Mouse (Mus musculus) right cerebral cortex, postnatal 10 days (tissue): ENCODE measurements at regions not wholly inside any gene's neighbourhood (a gene's known extent, or its start where the extent isn't known, plus 50 kb on each side); places are given as distances from the start of the nearest gene placed in this dataset.

Experiments
- DNase-seq, 2 experiments: peaks; one replicate each; pipeline ENCODE4 v3.0.0; 2021; ENCODE audit warnings: low spot score in 2 of 2

GRCm38 (mm10) chr6:117330198-117330597 lies 161.9 kb downstream of the Cxcl12 start:
- no peak for DNase-seq

GRCm38 (mm10) chr6:117330726-117331360 lies 162.5 kb downstream of the Cxcl12 start:
- no peak for DNase-seq

DNA sequence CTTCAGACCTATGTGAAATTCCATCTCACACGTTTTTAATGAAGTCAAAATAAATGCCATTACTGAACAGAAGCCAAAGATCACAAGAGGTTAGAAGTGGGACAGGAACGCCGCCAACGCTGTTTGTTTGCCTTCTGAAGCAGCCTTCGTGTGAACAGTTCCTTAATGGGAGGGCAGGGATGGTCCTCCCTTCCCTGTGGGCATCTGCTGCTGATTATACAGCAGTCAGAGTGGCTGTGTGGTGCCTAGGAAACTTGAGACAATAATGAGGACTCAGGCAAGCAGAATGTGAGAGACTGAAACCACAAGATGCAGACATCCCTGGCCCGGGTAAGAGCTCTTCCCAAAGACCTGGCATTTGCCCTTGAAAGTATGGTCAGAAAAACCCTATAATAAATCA lies 164.3 kb downstream of the Cxcl12 start:
- DNase-seq: no peak

DNA sequence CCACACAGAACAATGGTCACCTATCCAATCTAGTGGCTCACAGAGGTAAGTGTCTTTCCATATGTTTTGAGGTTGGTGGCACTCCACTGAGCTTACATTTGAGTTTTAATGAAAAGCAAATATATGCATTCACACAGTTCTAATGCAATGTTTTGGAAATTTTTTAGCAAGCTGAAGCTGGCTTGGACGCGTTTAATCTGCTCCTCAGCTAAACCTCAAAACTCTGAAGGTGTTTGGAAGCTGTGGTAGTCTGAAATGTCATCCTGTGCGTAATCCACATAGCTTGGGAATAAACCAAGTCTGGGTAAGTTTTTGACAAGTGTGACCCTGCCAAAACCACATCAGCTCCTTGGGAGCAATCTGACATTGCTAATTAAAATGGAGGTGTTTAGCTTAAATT lies 173.8 kb downstream of the Cxcl12 start:
- no peak for DNase-seq

DNA sequence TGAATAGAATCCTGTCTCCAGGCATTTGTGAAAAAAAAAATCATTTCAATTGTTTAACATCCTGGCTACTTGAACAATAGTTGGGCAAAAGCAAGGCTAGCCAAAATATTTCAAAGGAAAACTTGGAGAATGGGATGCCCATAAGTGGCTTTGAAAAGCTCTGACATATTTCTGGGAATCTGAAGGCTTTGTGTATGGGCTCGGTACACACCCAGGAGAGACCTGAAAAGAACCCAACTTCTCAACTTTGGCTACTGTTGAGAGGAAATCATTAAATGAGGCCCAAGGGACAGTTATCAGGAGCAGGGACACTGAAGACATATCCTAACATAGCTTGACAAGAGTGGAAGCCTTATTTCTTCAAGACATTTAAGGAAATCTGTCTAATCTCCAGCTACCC lies 179.0 kb downstream of the Cxcl12 start:
- no peak for DNase-seq

GRCm38 (mm10) chr6:117351846-117352245 lies 183.5 kb downstream of the Cxcl12 start:
- DNase-seq: no peak

- no peak for DNase-seq
These were observed 184.8 kb downstream of the Cxcl12 start for GRCm38 (mm10) chr6:117353091-117353490.

DNA sequence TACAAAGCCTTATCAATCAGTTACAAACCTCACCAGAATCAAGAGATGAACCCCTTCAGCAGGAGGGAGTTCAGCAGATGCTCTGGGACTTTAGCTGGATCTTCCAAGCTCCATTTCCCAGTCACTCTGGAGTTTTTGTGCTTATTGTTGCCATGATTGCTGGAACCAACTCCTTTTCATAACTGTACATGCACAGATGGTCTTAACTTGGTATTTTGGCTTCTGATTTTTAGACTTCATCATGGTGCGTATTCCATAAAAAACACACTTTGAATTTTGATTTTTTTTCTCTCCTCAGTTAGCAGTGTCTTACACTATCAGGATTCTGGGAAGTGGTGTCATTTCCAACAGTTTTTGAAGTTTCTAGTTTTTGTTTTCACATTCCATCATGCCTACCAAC lies 187.8 kb downstream of the Cxcl12 start:
- DNase-seq: peak in 1 of 2 experiments; percentile 32

- no peak for DNase-seq
These were observed 191.1 kb downstream of the Cxcl12 start for GRCm38 (mm10) chr6:117359401-117359800.

- no peak for DNase-seq
These were observed 198.2 kb downstream of the Cxcl12 start for GRCm38 (mm10) chr6:117366563-117366962.

DNA sequence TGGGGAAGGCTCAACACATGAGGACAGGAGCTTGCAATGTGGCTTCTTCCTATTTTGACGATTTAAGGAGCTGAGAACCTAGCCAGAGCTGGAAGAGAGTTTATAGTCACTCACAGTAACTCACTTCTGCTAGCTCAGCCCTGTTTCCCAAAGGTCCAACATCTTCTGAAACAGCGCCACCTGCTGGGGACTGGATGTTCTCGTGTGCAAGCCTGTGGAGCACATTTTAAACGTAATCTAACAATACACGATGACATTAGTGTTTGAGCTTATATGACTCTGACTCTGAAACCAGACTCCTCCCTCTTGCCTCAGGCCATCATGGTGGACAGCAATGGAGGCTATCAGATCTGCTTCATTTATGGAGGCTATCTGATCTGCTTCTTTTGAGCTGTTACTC lies 207.7 kb downstream of the Cxcl12 start:
- DNase-seq: no peak

DNA sequence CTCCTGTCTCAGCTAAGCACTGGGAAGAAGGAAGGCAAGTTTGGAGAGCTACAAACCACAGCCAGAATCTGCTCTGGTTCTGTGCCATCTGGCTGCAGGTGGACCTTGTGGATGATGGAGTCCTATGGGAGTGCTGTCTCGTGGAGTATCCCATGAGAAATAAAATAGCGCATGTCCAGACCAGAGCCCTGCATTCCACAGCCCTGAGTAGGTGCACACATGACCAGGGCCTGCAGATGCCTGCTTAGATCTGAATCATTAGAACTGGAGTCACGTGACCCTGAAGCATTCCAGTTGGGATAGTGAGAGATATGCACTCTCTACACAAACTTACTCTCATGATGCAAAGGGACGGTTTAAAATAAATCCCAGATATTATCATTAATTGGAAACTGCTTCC lies 211.6 kb downstream of the Cxcl12 start:
- DNase-seq: no peak

- DNase-seq: no peak
These were observed 222.0 kb downstream of the Cxcl12 start for GRCm38 (mm10) chr6:117390233-117390848.

GRCm38 (mm10) chr6:117393480-117393879 lies 225.1 kb downstream of the Cxcl12 start:
- DNase-seq: no peak

DNA sequence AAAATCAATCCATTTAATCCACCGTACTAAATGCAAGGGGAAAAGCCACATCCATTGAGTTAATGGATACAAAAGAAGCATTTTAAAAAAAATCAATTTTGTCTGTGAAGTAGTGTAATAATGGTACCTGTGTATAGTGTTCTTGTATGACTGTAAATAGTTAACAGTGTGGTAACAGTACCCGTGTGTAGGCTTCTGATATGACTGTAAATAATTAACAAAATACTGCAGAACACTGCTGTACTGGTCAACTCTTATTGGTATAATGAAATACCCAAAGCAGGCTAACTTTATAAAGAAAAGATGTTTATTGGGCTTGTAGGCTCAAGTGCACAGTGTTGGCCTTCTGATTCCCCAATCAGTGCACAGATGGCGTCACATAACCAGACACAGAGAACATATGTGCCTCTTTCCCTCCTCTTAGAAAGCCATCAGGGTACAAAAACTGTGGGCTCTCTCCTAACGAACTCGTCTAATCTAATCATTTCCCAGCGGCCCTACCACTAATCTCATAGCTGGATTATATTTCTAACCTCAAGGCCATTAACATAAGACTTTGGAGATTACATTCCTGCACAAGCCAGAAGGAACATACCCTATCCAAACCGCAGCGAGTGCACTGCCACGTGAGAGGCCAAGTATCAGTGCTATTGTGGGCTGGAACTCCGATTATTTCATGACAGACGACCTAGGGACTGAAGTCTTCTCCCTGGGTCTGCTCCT lies 237.4 kb downstream of the Cxcl12 start:
- no peak for DNase-seq

DNA sequence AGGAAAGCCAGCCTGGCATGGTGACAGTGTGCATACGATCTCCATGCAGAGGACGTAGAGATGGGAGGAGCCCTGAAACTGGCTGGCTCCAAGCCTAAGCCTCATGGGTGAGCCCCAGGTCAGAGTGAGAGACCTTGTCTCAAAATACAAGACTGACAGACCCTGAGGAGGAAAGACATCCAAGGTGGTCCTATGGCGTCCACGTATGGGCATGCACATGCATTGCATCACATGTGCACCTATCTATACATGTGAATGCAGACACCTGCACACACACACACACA lies 237.9 kb downstream of the Cxcl12 start:
- DNase-seq: no peak

- DNase-seq: no peak
These were observed 238.4 kb downstream of the Cxcl12 start for GRCm38 (mm10) chr6:117406757-117407156.

- DNase-seq: no peak
These were observed 239.0 kb downstream of the Cxcl12 start for GRCm38 (mm10) chr6:117407206-117407858.

GRCm38 (mm10) chr6:117407953-117408352 lies 239.6 kb downstream of the Cxcl12 start:
- no peak for DNase-seq

- DNase-seq: peak; percentile 50 to 57
These were observed 240.8 kb downstream of the Cxcl12 start for GRCm38 (mm10) chr6:117408971-117409783.

DNA sequence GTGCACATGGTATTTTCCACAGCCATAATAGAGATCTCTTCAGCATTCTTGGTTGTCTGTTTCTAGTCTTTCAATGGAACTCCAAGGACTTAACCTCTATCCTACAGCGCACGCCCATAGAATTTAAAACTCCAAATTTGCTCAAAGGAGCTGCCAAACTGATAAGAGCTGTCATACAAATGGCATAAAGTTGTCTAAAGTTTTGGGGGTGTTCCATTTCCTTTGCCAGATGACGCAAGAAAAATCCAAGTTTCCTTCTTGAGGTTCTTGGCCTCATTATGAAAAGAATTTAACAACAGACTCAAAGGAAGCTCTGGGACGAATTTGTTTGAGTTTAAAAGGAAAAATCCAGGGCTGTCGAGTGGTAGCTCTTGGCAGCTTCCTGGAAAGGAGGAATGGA lies 246.6 kb downstream of the Cxcl12 start:
- DNase-seq: no peak

DNA sequence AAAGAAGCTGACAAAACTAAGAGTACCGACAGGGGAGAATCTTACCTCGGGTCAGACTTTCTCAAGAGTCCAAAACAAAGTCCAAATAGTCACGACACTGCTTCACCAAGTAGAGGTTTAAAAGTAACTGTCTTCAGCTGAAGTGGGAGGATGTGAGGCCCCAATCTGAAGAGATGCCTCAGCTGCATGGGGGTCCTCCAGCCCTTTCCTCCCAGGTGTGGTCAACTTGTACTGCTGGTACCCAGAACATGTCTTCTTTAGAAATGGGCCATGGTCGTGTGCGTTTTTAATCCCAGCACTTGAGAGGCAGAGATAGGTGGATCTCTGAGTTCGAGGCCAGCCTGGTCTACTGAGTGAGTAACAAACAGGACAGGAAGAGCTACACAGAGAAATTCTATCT lies 247.6 kb downstream of the Cxcl12 start:
- no peak for DNase-seq
